In the genomic region with DNA sequence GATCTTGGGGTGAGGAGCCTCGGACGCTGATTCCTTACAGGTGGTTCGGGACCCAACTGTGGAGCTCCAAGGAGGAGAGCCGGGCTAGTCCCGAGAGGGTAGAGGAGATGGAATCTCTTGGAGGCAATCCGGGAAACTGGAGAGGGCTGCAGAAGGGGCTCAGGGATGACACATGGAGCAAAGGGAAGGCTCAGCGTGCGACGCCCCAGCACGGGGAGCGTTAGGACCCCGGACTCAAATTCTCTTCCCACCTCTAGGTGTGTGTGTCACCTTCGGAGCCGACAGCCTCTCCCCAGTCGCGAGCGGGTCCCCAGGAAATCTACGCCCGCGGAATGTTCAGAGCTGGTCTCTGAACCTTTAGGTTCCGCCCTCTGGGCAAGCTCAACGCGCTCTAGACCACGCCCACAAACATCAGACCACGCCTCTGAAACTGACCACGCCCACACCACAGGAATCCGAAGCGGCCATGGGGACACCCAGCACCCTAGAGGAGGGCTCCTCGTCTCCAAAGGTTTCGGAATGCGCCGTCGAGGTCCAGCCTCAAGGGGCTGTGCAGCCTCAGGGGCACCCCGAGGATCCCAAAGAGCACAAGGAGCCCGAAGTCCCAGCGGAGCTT, we compare ENCODE assay signal across 8 mouse cellular contexts. TPM values are rescaled to one million over a fixed set of nuclear protein-coding genes. Genes with fewer than 3 reads are reported as not detected.
DNase-seq lines count a peak whose midpoint lies in the region; ATAC-seq lines count a peak whose summit lies in the region.

No protein-coding gene starts in this region.

- peaks cover 70% of the 10 kb centered on the region for H3K27me3 ChIP-seq in forebrain, embryonic 12.5 days
- H3K27me3 ChIP-seq in megakaryocyte, embryonic 14.5 days (replicated peaks): peaks cover 4% of the 10 kb centered on the region

- under 1% methylated on average over 36 of the region's 36 CpGs for WGBS in forebrain, embryonic 12.5 days

- no peak overlapping the region for H3K27ac ChIP-seq in forebrain, embryonic 12.5 days

- peak; percentile 49 for ATAC-seq in forebrain, embryonic 12.5 days (ENCODE audit: low FRiP score)

- H3K36me3 ChIP-seq in forebrain, embryonic 12.5 days (replicated peaks): no peaks in the 10 kb centered on the region
- peaks cover 20% of the 10 kb centered on the region for H3K36me3 ChIP-seq in megakaryocyte, embryonic 14.5 days (replicated peaks; ENCODE audit: low read length)

- intact Hi-C loops in heart, postnatal 36 days (cut with DNase I): no loop called here

- peak overlapping the region; percentile 58 for H3K4me2 ChIP-seq in forebrain, embryonic 12.5 days

- H3K4me1 ChIP-seq in forebrain, embryonic 12.5 days: peaks cover 21% of the 10 kb centered on the region
- peaks cover 45% of the 10 kb centered on the region for H3K4me1 ChIP-seq in megakaryocyte, embryonic 14.5 days

- peak; percentile 92 for DNase-seq in CD4-positive helper T cell, adult 2 months (ENCODE audit: low read depth, low spot score)
- DNase-seq in adrenal gland, postnatal 25 days: peak; percentile 91
- peak; percentile 85 to 92 for DNase-seq in heart, postnatal 36 days
- peak; percentile 29 to 40 for DNase-seq in layer of hippocampus, adult 8-10 months (ENCODE audit: low spot score in 2 of 2)
- peak; percentile 75 for DNase-seq in retina, postnatal 7 days (ENCODE audit: low read depth, low spot score)
- DNase-seq in urinary bladder, postnatal 25 days (ENCODE audit: low spot score): peak; percentile 95

- H3K4me3 ChIP-seq in forebrain, embryonic 12.5 days (replicated peaks): peak overlapping the region; percentile 36
- H3K4me3 ChIP-seq in megakaryocyte, embryonic 14.5 days (replicated peaks): peak overlapping the region; percentile 92

- no peaks in the 10 kb centered on the region for H3K9me3 ChIP-seq in forebrain, embryonic 12.5 days
- no peaks in the 10 kb centered on the region for H3K9me3 ChIP-seq in megakaryocyte, embryonic 14.5 days

- H3K9ac ChIP-seq in forebrain, embryonic 12.5 days: peak overlapping the region; percentile 22; the same call in 1 of the 2 replicates

RNA-seq across cellular contexts. Expression of a gene that starts 0.4 kb away (rescaled TPM):
- 7.1 and 7.4 TPM in 2 replicates for total RNA-seq in adrenal gland, postnatal 25 days (2021)
- polyA plus RNA-seq in forebrain, embryonic 12.5 days (2016; fragmentation: Nextera tagmentation; extraction: Ambion mirVana): not detected in 2 replicates
- under 1 TPM; 0.36 to 0.89 TPM for total RNA-seq in heart, postnatal 36 days (2021)
- under 1 TPM; 0.27 to 0.73 (median 0.35) TPM for total RNA-seq in layer of hippocampus, adult 8-10 months (2022)
- 2.0 and 8.9 TPM in 2 replicates for polyA plus RNA-seq in megakaryocyte, embryonic 14.5 days (2012; ENCODE audit: insufficient read depth, low replicate concordance)

RNA-seq across cellular contexts. Expression of a gene that starts 23.5 kb away (rescaled TPM):
- total RNA-seq in adrenal gland, postnatal 25 days (2021): 0.39 TPM in 1 of 2 replicates, not detected in the other
- polyA plus RNA-seq in forebrain, embryonic 12.5 days (2016; fragmentation: Nextera tagmentation; extraction: Ambion mirVana): 3.1 and 3.5 TPM in 2 replicates
- total RNA-seq in heart, postnatal 36 days (2021): under 1 TPM; 0.08 to 0.11 TPM
- 1 to 10 TPM; 4.0 to 5.2 (median 4.9) TPM for total RNA-seq in layer of hippocampus, adult 8-10 months (2022)
- polyA plus RNA-seq in megakaryocyte, embryonic 14.5 days (2012; ENCODE audit: insufficient read depth, low replicate concordance): 0.30 TPM in 1 of 2 replicates, not detected in the other

RNA-seq across cellular contexts. Expression of a gene that starts 23.6 kb away (rescaled TPM):
- total RNA-seq in adrenal gland, postnatal 25 days (2021): 26.0 and 38.2 TPM in 2 replicates
- polyA plus RNA-seq in forebrain, embryonic 12.5 days (2016; fragmentation: Nextera tagmentation; extraction: Ambion mirVana): 15.3 and 15.7 TPM in 2 replicates
- total RNA-seq in heart, postnatal 36 days (2021): 10 to 100 TPM; 52.9 to 56.5 TPM
- 10 to 100 TPM; 10.9 to 15.8 (median 12.3) TPM for total RNA-seq in layer of hippocampus, adult 8-10 months (2022)
- polyA plus RNA-seq in megakaryocyte, embryonic 14.5 days (2012; ENCODE audit: insufficient read depth, low replicate concordance): 14.5 and 17.5 TPM in 2 replicates

RNA-seq across cellular contexts. Expression of a gene that starts 25.4 kb away (rescaled TPM):
- 1.5 and 1.7 TPM in 2 replicates for total RNA-seq in adrenal gland, postnatal 25 days (2021)
- 0.42 and 0.56 TPM in 2 replicates for polyA plus RNA-seq in forebrain, embryonic 12.5 days (2016; fragmentation: Nextera tagmentation; extraction: Ambion mirVana)
- not detected for total RNA-seq in heart, postnatal 36 days (2021)
- total RNA-seq in layer of hippocampus, adult 8-10 months (2022): 1 to 10 TPM in 1 of 4 experiments, under 1 TPM in 3; 0.19 to 1.1 (median 0.34) TPM
- not detected in 2 replicates for polyA plus RNA-seq in megakaryocyte, embryonic 14.5 days (2012; ENCODE audit: insufficient read depth, low replicate concordance)

Comparison
In these comparisons a context has a peak if more than half of its experiments do, and no peak if none do; other contexts are left out.
1. DNase-seq: peak in every context shown above with its lines; median percentile 95 in urinary bladder, postnatal 25 days; 92 in CD4-positive helper T cell, adult 2 months; 91 in adrenal gland, postnatal 25 days; 88 in heart, postnatal 36 days; 75 in retina, postnatal 7 days; 34 in layer of hippocampus, adult 8-10 months.